Mouse (Mus musculus): ENCODE measurements around the gene Slc16a12.

DNA sequence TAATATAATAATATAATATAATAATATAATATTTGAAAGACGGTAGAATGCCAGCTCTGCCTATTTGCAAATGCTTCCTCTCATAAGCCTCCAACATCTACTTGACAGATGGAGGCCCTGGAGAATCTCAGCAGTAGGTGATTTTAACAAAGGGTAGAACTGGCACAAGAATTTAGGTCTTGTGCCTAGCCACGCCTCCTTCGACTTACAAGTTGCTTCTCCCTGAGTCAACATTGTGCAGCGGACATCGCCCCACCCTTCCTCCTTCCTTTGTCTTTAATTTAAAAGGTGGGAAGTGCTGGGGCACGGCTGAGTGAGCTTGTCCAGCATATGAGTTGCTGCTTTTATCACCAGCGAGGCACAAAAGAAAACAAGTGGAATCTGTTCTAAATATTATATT is 73.6 kb downstream of the Slc16a12 start:
- TF ChIP-seq CTCF (conservative IDR thresholded peaks at IDR 0.05; ENCODE audit: insufficient read depth, insufficient read length, low read depth, low read length) (no peak), POLR2A (IDR thresholded peaks at IDR 0.05; ENCODE audit: low read depth, low read length) (no peak)
